Mouse (Mus musculus) neural tube, embryonic 15.5 days (tissue): ENCODE measurements around the gene Lpcat1. TPM values are rescaled to one million over a fixed set of nuclear protein-coding genes. Genes with fewer than 3 reads are reported as not detected.

Experiments
- ATAC-seq: fragments of 200-750 bp; cut with Nextera tagmentation; 2 replicates; pipeline ENCODE4 v1.8.0; 2017; ENCODE audit warnings: mild to moderate bottlenecking, moderate TSS enrichment, moderate library complexity; ENCODE audit not compliant: low FRiP score
- H3K27ac ChIP-seq: fragments of 300-500 bp; sonication (generic); replicated peaks from 2 replicates; pipeline ENCODE4 v1.5.1; 2015; ENCODE audit warnings: mild to moderate bottlenecking, inconsistent platforms
- H3K27me3 ChIP-seq: fragments of 300-500 bp; sonication (generic); replicated peaks from 2 replicates; pipeline ENCODE4 v1.6.1; 2015; ENCODE audit warnings: inconsistent platforms
- H3K36me3 ChIP-seq: fragments of 300-500 bp; sonication (generic); 2 replicates; pipeline ENCODE4 v1.6.1; 2015; ENCODE audit warnings: inconsistent platforms
- H3K4me1 ChIP-seq: fragments of 300-500 bp; sonication (generic); 2 replicates; pipeline ENCODE4 v1.6.1; 2015; ENCODE audit warnings: inconsistent platforms
- H3K4me2 ChIP-seq: fragments of 300-500 bp; sonication (generic); 2 replicates; pipeline ENCODE4 v1.6.1; 2015; ENCODE audit warnings: inconsistent platforms, mild to moderate bottlenecking, moderate library complexity
- H3K4me3 ChIP-seq: fragments of 300-500 bp; sonication (generic); replicated peaks from 2 replicates; pipeline ENCODE4 v1.5.1; 2015; ENCODE audit warnings: mild to moderate bottlenecking, inconsistent platforms
- H3K9ac ChIP-seq: fragments of 300-500 bp; sonication (generic); replicated peaks from 2 replicates; pipeline ENCODE4 v1.6.1; 2015; ENCODE audit warnings: mild to moderate bottlenecking, inconsistent platforms
- H3K9me3 ChIP-seq: fragments of 300-500 bp; sonication (generic); replicated peaks from 2 replicates; pipeline ENCODE4 v1.6.1; 2016; ENCODE audit warnings: inconsistent platforms
- WGBS: fragments of 180-500 bp; shearing (Covaris S2); methylation state at CpG from one replicate; pipeline ENCODE4 v1.1.7; 2015; ENCODE audit warnings: mixed read lengths; 5-methylcytosine and 5-hydroxymethylcytosine counted together
- polyA plus RNA-seq: library from polyadenylated mRNA; unstranded; fragments of >200 nt; fragmentation: Nextera tagmentation; extraction: Ambion mirVana; gene quantifications from 2 replicates; pipeline ENCODE4 v1.2.1, GENCODE M21; 2015

The Lpcat1 gene
- polyA plus RNA-seq, 1 experiment from 2014 or later: 62.6 TPM

GRCm38 (mm10) chr13:73483331-73483730 is 16.3 kb downstream of the Lpcat1 start:
- H3K4me2 ChIP-seq: no peak overlapping the region
- 0 out of 2 replicates have a peak, but pooled peaks cover 13% of the 10 kb centered on the region for H3K4me1 ChIP-seq
- no peak overlapping the region for H3K27ac ChIP-seq
- H3K36me3 ChIP-seq: peaks cover 24% of the 10 kb centered on the region
- no peaks in the 10 kb centered on the region for H3K9me3 ChIP-seq
- 92% methylated on average over 6 of the region's 6 CpGs for WGBS
- H3K4me3 ChIP-seq: no peak overlapping the region
- no peaks in the 10 kb centered on the region for H3K27me3 ChIP-seq
- no peak overlapping the region for H3K9ac ChIP-seq
- no peak for ATAC-seq

- no peak for ATAC-seq
- Histone ChIP-seq H3K9me3 (no peaks in the 10 kb centered on the region), H3K36me3 (peaks cover 31% of the 10 kb centered on the region), H3K4me1 (0 out of 2 replicates have a peak, but pooled peaks cover 7% of the 10 kb centered on the region), H3K4me3 (no peak overlapping the region), H3K27ac (no peak overlapping the region), H3K9ac (no peak overlapping the region), H3K27me3 (no peaks in the 10 kb centered on the region), H3K4me2 (no peak overlapping the region)
- 93% methylated on average over 5 of the region's 5 CpGs for WGBS
Observed at GRCm38 (mm10) chr13:73484171-73484570, 17.2 kb downstream of the Lpcat1 start.

GRCm38 (mm10) chr13:73488105-73488504 is 21.1 kb downstream of the Lpcat1 start:
- ATAC-seq: no peak
- Histone ChIP-seq H3K27ac (no peak overlapping the region), H3K4me1 (no peaks in the 10 kb centered on the region), H3K27me3 (no peaks in the 10 kb centered on the region), H3K4me2 (no peak overlapping the region), H3K9me3 (no peaks in the 10 kb centered on the region), H3K36me3 (peaks cover 68% of the 10 kb centered on the region), H3K4me3 (no peak overlapping the region), H3K9ac (no peak overlapping the region)
- 65% methylated on average over 3 of the region's 3 CpGs for WGBS

GRCm38 (mm10) chr13:73488707-73489106 is 21.7 kb downstream of the Lpcat1 start:
- Histone ChIP-seq H3K36me3 (peaks cover 70% of the 10 kb centered on the region), H3K4me2 (no peak overlapping the region), H3K4me1 (no peaks in the 10 kb centered on the region), H3K9ac (no peak overlapping the region), H3K27ac (no peak overlapping the region), H3K27me3 (no peaks in the 10 kb centered on the region), H3K9me3 (no peaks in the 10 kb centered on the region), H3K4me3 (no peak overlapping the region)
- 93% methylated on average over 9 of the region's 9 CpGs for WGBS
- ATAC-seq: no peak

GRCm38 (mm10) chr13:73489986-73490385 is 23.0 kb downstream of the Lpcat1 start:
- Histone ChIP-seq H3K9me3 (no peaks in the 10 kb centered on the region), H3K27me3 (no peaks in the 10 kb centered on the region), H3K36me3 (peaks cover 75% of the 10 kb centered on the region), H3K4me3 (no peak overlapping the region), H3K4me1 (no peaks in the 10 kb centered on the region), H3K9ac (no peak overlapping the region), H3K4me2 (no peak overlapping the region), H3K27ac (no peak overlapping the region)
- 78% methylated on average over 3 of the region's 3 CpGs for WGBS
- ATAC-seq: no peak

GRCm38 (mm10) chr13:73490564-73491170 is 23.7 kb downstream of the Lpcat1 start:
- Histone ChIP-seq H3K9ac (no peak overlapping the region), H3K4me2 (no peak overlapping the region), H3K4me3 (no peak overlapping the region), H3K4me1 (no peaks in the 10 kb centered on the region), H3K36me3 (peaks cover 75% of the 10 kb centered on the region), H3K9me3 (no peaks in the 10 kb centered on the region), H3K27ac (no peak overlapping the region), H3K27me3 (no peaks in the 10 kb centered on the region)
- WGBS: 68% methylated on average over 8 of the region's 8 CpGs
- no peak for ATAC-seq

- WGBS: 92% methylated on average over 4 of the region's 4 CpGs
- Histone ChIP-seq H3K27ac (no peak overlapping the region), H3K4me3 (no peak overlapping the region), H3K4me1 (no peaks in the 10 kb centered on the region), H3K36me3 (peaks cover 83% of the 10 kb centered on the region), H3K27me3 (no peaks in the 10 kb centered on the region), H3K9ac (no peak overlapping the region), H3K4me2 (no peak overlapping the region), H3K9me3 (no peaks in the 10 kb centered on the region)
- no peak for ATAC-seq
Observed at GRCm38 (mm10) chr13:73493183-73493582, 26.2 kb downstream of the Lpcat1 start.

GRCm38 (mm10) chr13:73494528-73494927 is 27.5 kb downstream of the Lpcat1 start:
- no peak overlapping the region for H3K4me3 ChIP-seq

GRCm38 (mm10) chr13:73496137-73496536 is 29.1 kb downstream of the Lpcat1 start:
- Histone ChIP-seq H3K36me3 (peaks cover 77% of the 10 kb centered on the region), H3K4me3 (no peak overlapping the region), H3K9ac (no peak overlapping the region), H3K4me1 (no peaks in the 10 kb centered on the region), H3K9me3 (no peaks in the 10 kb centered on the region), H3K27ac (no peak overlapping the region), H3K4me2 (no peak overlapping the region), H3K27me3 (no peaks in the 10 kb centered on the region)
- ATAC-seq: no peak
- 75% methylated on average over 2 of the region's 2 CpGs for WGBS

More at GRCm38 (mm10) chr13:73494528-73494927, 27.5 kb downstream of the Lpcat1 start:
- H3K4me2 ChIP-seq: no peak overlapping the region
- H3K4me1 ChIP-seq: no peaks in the 10 kb centered on the region
- no peaks in the 10 kb centered on the region for H3K9me3 ChIP-seq
- peaks cover 76% of the 10 kb centered on the region for H3K36me3 ChIP-seq
- 97% methylated on average over 9 of the region's 9 CpGs for WGBS
- ATAC-seq: no peak
- H3K27me3 ChIP-seq: no peaks in the 10 kb centered on the region
- no peak overlapping the region for H3K9ac ChIP-seq
- H3K27ac ChIP-seq: no peak overlapping the region

- H3K27me3 ChIP-seq: no peaks in the 10 kb centered on the region
- no peak overlapping the region for H3K27ac ChIP-seq
- H3K4me1 ChIP-seq: no peaks in the 10 kb centered on the region
- H3K9ac ChIP-seq: no peak overlapping the region
- 89% methylated on average over 6 of the region's 6 CpGs for WGBS
- no peak overlapping the region for H3K4me3 ChIP-seq
- H3K4me2 ChIP-seq: no peak overlapping the region
- H3K9me3 ChIP-seq: no peaks in the 10 kb centered on the region
- peaks cover 67% of the 10 kb centered on the region for H3K36me3 ChIP-seq
- ATAC-seq: no peak
Observed at GRCm38 (mm10) chr13:73499893-73500604, 33.1 kb downstream of the Lpcat1 start.

GRCm38 (mm10) chr13:73502719-73503118 is 35.7 kb downstream of the Lpcat1 start:
- H3K4me1 ChIP-seq: no peaks in the 10 kb centered on the region
- no peaks in the 10 kb centered on the region for H3K9me3 ChIP-seq
- WGBS: 77% methylated on average over 2 of the region's 2 CpGs
- no peak overlapping the region for H3K27ac ChIP-seq
- H3K36me3 ChIP-seq: peaks cover 48% of the 10 kb centered on the region
- no peak overlapping the region for H3K9ac ChIP-seq
- H3K4me2 ChIP-seq: no peak overlapping the region
- H3K4me3 ChIP-seq: no peak overlapping the region
- no peaks in the 10 kb centered on the region for H3K27me3 ChIP-seq
- ATAC-seq: no peak
